Mouse (Mus musculus) CD8-positive naive resting alpha-beta T cell, adult 57 days (primary cell): ENCODE data around the gene Ndufb6. TPM values are rescaled to one million over a fixed set of nuclear protein-coding genes. Genes with fewer than 3 reads are reported as not detected.

Experiments used
- total RNA-seq: library from RNA; stranded (reverse); gene quantifications from one replicate; pipeline ENCODE4 v1.2.4, GENCODE M21; 2023

Ndufb6 gene
- total RNA-seq = 32.9 TPM

DNA sequence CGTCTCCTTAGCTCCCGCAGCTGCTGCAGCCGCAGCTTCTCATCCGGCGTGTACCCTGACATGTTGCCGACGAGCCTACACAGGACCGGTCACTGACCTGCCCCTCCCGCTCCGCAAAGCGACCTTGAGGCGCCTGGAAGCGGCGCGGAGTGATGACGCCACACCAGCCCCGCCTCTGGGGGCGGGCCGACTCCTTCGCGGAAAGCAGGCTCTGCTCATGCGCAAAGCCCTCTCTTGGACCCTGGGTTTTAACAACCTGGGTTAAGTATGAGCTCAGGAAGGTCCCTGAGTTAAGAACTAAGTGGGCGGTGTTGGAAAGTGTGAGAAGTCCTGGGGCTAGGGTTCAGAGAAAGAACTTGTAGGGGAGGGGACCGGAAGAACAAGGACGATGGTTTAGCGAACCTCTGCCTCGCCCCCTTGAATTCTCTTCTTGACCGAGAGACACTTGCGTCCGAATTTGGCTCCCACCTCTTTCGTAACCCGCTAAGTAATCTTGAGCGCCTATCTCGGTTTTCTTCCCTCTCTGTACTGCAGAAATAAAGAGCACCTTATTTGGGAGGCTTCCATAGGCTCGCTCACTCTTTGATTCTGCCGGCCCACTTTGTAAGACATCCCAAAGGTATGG lies at the start of gene Ndufb6:
Ndufb6 (minus strand) TSS at position 146 of the 625 bp plus-strand sequence.

DNA sequence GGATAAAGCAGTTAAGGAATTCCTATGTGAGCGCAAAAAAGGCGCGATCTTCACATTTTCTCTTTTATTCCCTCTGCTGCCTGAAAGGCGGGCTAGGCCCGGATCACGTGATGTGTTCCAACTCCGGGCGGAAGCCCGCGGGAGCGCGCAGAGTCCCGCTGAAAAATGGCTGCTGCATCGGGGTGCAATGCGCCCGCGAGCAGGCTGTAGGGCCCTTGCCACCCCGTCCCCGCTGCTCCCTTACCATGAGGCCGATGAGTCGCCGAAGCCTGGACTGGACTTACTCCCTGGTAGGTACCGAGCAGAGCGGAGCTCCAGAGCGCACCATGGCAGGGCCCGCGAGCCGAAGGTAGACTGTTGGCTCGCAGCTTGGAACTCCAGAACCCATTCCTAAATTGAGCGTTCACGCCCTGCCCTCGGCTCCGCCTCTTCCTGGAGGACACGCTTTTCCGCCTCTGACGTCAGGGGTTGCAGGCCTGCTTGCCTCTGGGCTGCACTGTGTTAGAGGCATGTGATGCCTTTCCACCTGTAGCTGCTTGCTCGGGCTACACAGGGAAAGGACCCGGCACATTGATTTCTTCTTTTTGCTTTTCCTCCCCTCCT lies 9.7 kb downstream of the Ndufb6 start, which contains the start of the genes Smim27 and Topors:
Smim27 (plus strand) TSS at position 150 of the 603 bp plus-strand sequence.
Topors (minus strand) TSS at position 421 of the 603 bp plus-strand sequence.

DNA sequence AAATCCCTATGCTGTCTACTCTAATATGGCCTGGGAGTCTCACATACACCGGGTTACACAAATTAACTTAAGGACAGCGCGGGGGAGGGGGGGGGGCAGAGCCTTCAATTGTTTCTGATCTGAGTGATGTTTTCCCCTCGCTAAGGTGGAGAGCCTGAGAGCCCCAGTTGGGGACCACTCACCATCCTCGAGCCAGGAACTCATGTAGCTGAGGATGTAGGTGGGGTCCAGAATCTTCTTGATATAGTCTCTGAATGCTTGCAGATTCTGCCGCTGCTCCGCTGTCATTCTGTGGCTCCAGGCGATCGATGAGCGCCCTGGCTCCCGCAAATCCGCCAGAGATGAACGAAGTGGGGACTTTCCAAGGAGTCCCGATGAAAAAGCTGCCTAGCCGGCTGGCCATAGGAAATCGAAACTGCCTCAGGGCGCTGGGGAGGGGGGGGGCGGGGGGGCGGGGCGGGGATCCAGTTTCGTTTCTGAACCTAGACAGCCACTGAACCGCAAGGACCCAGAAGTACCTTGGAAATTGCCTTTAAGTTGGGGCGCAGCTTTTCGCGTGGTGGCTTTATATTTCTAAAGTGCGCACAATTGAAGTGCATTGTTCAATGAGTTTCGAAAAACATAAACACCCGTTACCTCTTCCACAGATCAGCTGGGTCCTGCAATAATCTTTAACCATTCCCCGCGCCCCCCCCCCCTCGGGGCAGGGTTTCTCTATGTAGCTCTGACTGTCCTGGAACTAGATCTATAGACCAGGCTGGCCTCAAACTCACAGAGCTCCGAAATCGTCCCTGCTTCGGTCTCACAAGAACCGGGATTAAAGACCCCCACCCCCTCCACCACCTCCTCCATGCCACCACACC lies 39.6 kb downstream of the Ndufb6 start, which contains the start of gene Ddx58:
Ddx58 (minus strand) TSS at position 420 of the 863 bp plus-strand sequence.

Other genes with a start within 250 kb of the Ndufb6 start
- gene Aco1, start 136.3 kb downstream of the Ndufb6 start, total RNA-seq = 15.9 TPM
- 87.2 TPM for gene Ddx58, start 39.6 kb downstream of the Ndufb6 start, total RNA-seq
- 29.6 TPM for gene Smim27, start 9.8 kb downstream of the Ndufb6 start, total RNA-seq
- gene Topors, start 9.6 kb downstream of the Ndufb6 start, total RNA-seq = 31.5 TPM
- gene Tmem215, start 192.8 kb upstream of the Ndufb6 start, total RNA-seq = not detected